Mouse (Mus musculus) cerebellum, postnatal 36 days (tissue): Measurements from ENCODE around the gene C3.

Source experiments
- DNase-seq, 2 experiments: peaks; one replicate each; pipeline ENCODE4 v3.0.0; 2021 to 2022; ENCODE audit warnings: mixed read lengths in 2 of 2

C3 gene

DNA sequence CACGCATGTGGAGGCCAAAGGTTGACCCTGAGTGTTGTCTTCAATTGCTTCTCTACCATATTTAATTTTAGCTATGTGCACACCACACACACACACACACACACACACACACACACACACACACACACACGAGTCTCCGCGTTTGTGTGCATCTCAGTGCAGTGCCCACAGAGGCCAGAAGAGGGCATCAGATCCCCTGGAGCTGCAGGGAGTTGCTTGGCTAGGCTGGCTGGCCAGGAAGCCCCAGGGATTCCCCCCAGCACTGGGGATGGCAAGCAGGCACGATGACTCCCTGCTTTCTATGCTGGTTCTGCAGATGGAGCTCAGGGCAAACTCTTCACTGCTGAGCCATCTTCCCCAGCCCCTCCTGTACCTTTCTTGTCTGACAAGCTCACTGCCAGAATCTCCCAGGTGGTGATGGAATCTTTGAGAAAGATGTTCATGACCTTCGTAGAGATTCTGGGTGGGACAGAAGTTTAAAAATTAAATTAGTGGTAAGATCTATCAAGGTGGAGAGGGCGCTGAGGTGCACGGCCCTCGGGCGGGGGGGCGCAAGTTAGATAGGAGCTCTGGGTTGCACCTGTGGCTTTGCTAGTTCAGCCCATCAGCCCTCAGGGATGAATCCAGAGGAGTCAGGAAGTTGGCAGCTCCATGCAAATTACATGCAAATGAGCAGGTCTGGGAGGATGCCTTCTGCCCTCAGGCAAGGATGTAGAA lies 8.6 kb downstream of the C3 start:
- DNase-seq = peak; percentile 62 to 66

DNA sequence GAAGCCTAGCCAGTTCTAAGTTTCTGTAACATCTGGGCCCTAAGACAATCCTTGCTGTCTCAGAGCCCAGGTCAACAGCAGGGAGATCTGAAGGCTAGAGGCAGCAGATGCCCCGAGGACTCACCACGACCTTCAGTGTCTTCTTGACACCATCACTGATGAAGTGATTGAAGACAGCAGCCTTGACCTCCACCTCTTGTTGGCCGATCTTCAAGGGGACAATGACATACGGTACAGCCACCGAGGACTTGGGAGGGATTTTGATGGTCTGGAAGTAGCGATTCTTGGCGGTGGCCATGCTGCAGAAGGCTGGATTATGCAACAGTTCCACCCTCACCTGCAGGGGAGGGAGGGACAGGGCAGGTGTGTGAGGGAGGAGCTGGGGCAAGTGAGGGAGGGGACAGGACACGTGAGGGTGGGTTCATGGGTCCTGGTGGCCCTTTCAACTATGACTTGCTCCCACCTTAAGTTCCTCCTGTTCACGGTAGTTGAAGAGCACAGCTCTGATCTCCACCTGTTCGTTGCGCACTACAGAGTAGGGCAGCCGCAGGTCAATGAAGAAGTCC lies 9.5 kb downstream of the C3 start:
- no peak for DNase-seq

DNA sequence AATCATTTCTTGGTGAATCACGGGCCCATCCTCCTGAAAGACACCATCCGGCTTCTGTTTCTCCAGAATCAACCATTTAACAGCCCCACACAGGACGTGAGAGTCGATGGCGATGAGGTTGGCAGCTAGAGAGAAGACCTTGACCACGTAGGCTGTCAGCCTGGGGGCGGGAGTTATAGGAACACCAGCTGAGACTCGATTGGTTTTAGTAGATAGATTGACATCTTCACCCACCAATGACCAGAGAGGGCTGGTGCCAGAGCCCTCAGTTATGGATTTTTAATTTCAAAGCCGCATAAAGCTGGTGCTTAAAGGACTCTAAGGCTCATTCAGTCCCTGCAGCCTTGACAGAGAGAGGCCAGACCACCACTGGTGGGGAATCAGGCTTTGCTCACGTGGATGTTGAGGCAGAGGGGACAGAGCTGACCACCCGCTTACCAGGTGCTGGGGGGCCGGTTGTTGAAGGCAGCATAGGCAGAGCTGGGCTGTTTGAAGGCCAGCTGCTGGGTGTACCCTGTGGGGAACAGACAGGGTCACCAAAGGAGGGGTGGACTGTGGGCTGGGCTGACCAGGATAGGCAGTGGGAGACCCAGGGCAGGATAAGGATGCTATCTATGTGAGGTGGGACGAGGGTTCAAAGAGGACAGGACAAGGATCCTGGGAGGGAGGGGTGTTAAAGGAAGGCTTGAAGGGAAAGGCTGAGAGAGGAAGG lies 13.1 kb downstream of the C3 start:
- no peak for DNase-seq

GRCm38 (mm10) chr17:57211501-57211900 lies 16.4 kb downstream of the C3 start:
- DNase-seq = no peak

GRCm38 (mm10) chr17:57209330-57209729 lies 18.6 kb downstream of the C3 start:
- DNase-seq = no peak

GRCm38 (mm10) chr17:57207938-57208337 lies 20.0 kb downstream of the C3 start:
- no peak for DNase-seq

DNA sequence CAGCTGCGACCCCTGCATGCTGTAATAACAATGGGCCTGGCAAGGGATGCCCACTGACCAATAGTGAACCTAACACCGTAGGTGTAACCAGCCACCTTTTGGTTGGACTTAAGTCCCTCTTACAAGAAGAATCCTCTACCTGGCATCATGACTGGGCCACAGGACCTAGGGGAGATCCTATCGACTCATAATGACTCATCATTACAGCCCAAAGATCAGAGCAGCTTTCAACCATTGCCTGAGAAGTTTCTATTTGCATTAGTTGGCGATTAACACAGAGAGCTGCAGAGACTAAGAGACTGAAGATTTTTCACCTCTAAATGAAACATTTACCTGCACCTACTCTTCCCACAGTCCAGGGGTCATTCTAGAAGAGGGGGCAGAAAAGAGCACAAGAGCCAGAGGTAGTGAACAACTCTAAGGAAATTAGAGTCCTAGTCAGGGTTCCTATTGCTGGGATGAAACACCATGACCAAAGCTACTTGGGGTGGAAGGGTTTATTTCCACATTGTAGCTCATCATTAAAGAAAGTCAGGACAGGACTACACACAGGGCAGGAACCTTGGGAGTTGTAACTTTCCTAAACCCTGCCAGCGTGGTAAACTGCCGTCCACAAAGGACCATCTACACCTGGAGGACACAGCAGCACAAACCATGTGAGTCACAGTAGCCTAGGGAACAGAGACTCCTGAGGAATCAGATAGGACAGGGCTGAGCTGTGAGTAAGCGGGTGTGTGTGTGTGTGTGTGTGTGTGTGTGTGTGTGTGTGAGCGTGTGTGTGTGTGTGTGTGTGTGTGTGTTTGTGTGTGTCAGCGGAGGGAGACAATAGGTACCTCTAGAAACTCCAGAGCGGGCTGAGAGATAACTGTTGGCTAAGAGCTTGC lies 25.9 kb downstream of the C3 start:
- DNase-seq = no peak

GRCm38 (mm10) chr17:57198252-57198651 lies 29.7 kb downstream of the C3 start:
- DNase-seq = no peak

- DNase-seq = no peak
These were observed 32.5 kb downstream of the C3 start for GRCm38 (mm10) chr17:57195326-57196010.

- DNase-seq = no peak
These were observed 33.2 kb downstream of the C3 start for GRCm38 (mm10) chr17:57194771-57195170.

GRCm38 (mm10) chr17:57194041-57194507 lies 33.9 kb downstream of the C3 start, which contains the start of gene Tnfsf14:
TSS of gene Tnfsf14 (minus strand) at chr17:57194177.
- DNase-seq = no peak

- DNase-seq = no peak
These were observed 39.3 kb downstream of the C3 start for GRCm38 (mm10) chr17:57188510-57189192.

- no peak for DNase-seq
These were observed 42.3 kb downstream of the C3 start for GRCm38 (mm10) chr17:57185641-57186040.

- no peak for DNase-seq
These were observed 45.1 kb downstream of the C3 start for GRCm38 (mm10) chr17:57182871-57183270.

DNA sequence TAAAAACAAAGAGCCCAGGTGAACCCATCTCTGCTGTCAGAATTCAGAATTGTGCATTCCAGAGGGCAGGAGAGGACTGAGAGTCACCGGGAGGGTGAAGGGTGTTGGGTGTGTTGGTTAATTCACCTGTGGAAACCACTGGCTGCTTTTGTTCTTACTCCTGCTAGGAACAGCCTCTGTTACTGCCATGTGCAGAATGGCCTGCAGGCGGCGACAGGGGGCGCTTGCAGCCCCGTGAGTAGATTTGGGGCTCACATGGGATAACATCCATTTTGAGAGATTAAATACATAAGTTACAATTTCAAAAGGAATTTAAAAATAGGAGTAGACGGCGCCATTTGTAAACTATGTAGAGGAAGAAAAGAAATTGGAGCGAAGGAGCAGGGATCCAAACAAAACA lies 47.6 kb downstream of the C3 start:
- DNase-seq = peak; percentile 8 to 10

DNA sequence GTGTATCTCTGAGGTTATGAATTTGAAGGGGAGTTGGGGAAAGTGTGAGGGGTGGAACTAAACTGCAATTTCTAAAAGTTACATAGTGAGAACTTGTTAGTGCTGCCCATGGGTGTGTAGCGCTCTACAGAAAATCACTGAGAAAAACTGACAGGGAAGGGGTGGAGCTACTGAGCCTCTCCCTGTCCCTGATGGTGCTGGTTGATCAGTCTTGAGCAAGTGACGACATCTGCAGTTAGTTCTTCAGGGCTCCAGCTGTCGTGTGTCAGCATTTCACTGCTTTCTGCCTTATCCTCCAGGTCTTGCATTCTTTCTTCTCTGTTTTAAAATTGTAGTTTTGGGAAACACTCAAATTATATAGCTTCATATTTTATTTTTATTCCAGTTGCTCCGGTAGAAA lies 54.6 kb downstream of the C3 start:
- no peak for DNase-seq

DNA sequence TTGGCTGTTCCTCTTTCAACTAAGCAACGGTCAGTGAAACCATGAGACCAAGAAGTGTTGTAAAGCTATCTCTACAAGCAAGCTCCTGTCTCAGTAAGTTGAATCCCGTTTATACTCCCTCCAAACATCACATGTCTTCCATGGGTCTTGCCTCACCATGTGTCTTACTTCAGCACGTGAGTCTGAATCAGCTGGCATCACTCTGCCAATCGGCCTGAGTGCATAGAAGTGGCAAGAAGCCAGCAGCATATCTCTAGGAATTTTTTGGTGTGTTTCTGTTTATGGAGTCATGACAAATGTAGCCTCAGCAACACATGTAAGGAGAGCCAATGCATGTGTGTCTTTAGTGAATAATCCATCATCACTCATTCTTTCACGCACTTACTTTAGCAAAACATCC lies 55.6 kb downstream of the C3 start:
- DNase-seq = no peak

GRCm38 (mm10) chr17:57170616-57171260 lies 57.2 kb downstream of the C3 start:
- no peak for DNase-seq

GRCm38 (mm10) chr17:57166800-57167791 lies 60.8 kb downstream of the C3 start:
- DNase-seq = peak; percentile 90 to 93
